Mouse (Mus musculus): ENCODE measurements around the gene Tuba1c. TPM values are rescaled to one million over a fixed set of nuclear protein-coding genes. Genes with fewer than 3 reads are reported as not detected.

Tuba1c gene
- polyA plus RNA-seq, 1 experiment from 2014 or later = 315 TPM

DNA sequence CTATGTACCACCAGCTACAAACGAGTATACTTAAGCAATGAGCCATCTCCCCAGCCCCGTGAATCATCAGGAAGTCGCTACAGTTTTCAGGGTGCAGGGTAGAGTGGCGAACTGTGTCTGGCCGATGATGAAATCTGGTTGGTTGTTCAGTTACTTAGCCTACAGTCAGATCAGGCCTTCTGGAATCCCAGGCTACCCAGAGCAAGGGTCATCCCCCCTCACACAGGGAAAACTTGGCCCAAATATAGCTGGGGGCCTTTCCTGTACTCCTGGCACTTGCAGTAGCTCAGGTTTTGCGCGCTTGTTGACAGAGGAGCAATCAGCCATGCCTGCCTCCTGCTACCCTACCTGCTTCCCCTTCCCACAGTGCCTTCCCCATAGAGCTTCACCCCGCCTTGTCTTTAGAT is 12.3 kb upstream of the Tuba1c start:
- Histone ChIP-seq H3K27ac (ENCODE audit: low read depth, low read length) (no peak overlapping the region), H3K27me3 (replicated peaks; ENCODE audit: control insufficient read depth, insufficient read depth, low read length) (no peaks in the 10 kb centered on the region), H3K9me3 (ENCODE audit: control insufficient read depth) (no peaks in the 10 kb centered on the region), H3K9ac (ENCODE audit: low read depth, low read length) (no peak overlapping the region), H3K4me1 (replicated peaks; ENCODE audit: control insufficient read depth, insufficient read depth, low read length) (no peaks in the 10 kb centered on the region), H3K4me3 (ENCODE audit: low read depth, low read length) (no peak overlapping the region), H3K36me3 (ENCODE audit: control insufficient read depth, insufficient read depth) (no peaks in the 10 kb centered on the region), H3K4me2 (replicated peaks; ENCODE audit: low read depth) (no peak overlapping the region)
- ATAC-seq = no peak
- WGBS = 62% methylated on average over 8 of the region's 8 CpGs
- no peak for TF ChIP-seq CTCF (IDR thresholded peaks at IDR 0.05; ENCODE audit: low read depth)

- H3K4me1 ChIP-seq (replicated peaks; ENCODE audit: control insufficient read depth, insufficient read depth, low read length) = no peaks in the 10 kb centered on the region
- TF ChIP-seq CTCF (IDR thresholded peaks at IDR 0.05; ENCODE audit: low read depth) = no peak
- no peaks in the 10 kb centered on the region for H3K9me3 ChIP-seq (ENCODE audit: control insufficient read depth)
- H3K4me2 ChIP-seq (replicated peaks; ENCODE audit: low read depth) = no peak overlapping the region
- H3K4me3 ChIP-seq (ENCODE audit: low read depth, low read length) = no peak overlapping the region
- H3K27me3 ChIP-seq (replicated peaks; ENCODE audit: control insufficient read depth, insufficient read depth, low read length) = no peaks in the 10 kb centered on the region
- no peaks in the 10 kb centered on the region for H3K36me3 ChIP-seq (ENCODE audit: control insufficient read depth, insufficient read depth)
- H3K9ac ChIP-seq (ENCODE audit: low read depth, low read length) = no peak overlapping the region
- no peak overlapping the region for H3K27ac ChIP-seq (ENCODE audit: low read depth, low read length)
- WGBS = 75% methylated on average over 9 of the region's 9 CpGs
- no peak for ATAC-seq
Observed at GRCm38 (mm10) chr15:99017986-99018385, 11.7 kb upstream of the Tuba1c start.

DNA sequence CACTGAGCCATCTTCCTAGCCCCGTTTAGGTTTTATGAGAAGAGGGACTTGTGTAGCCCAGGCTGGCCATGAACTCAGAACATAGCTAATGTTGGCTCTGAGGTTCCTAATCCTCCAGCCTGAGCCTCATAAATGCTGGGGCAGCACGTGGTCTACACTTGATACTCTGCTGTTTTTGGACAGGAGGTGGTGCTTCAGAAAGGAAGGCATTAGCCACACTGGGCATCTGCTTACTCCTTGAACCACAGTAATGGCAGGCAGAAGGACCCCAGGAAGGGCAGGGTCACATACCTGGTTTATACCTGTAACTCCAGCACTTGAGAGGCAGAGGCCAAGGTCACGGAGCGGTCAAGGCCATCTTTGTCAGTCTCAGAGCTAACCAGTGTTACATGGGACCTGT is 11.1 kb upstream of the Tuba1c start:
- Histone ChIP-seq H3K27me3 (replicated peaks; ENCODE audit: control insufficient read depth, insufficient read depth, low read length) (no peaks in the 10 kb centered on the region), H3K36me3 (ENCODE audit: control insufficient read depth, insufficient read depth) (no peaks in the 10 kb centered on the region), H3K4me3 (ENCODE audit: low read depth, low read length) (no peak overlapping the region), H3K27ac (ENCODE audit: low read depth, low read length) (no peak overlapping the region), H3K4me1 (replicated peaks; ENCODE audit: control insufficient read depth, insufficient read depth, low read length) (no peaks in the 10 kb centered on the region), H3K9ac (ENCODE audit: low read depth, low read length) (no peak overlapping the region), H3K9me3 (ENCODE audit: control insufficient read depth) (no peaks in the 10 kb centered on the region), H3K4me2 (replicated peaks; ENCODE audit: low read depth) (no peak overlapping the region; the same call in 1 of the 2 replicates)
- TF ChIP-seq CTCF (IDR thresholded peaks at IDR 0.05; ENCODE audit: low read depth) = no peak
- no peak for ATAC-seq
- whole genome bisulfite sequencing = 83% methylated on average over 4 of the region's 4 CpGs

DNA sequence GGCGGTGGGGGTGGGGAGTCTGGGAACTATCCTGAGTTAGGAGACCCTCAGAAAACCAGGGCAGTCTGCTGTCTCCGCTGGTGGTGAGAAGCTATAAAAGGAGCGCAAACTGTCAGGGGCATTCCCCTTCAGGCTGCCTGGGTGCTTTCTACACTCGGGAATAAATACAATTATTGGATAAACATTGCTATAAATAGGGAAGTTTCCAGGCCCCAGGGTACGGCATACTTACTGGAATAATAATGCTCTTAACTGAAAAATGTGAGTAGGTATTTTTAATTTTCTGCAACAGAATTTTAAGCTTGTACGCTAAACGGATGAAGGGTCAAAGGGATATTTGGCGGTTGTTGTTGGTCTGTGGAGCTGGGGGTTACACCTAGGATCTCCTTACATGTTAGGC is 10.3 kb upstream of the Tuba1c start:
- Histone ChIP-seq H3K36me3 (ENCODE audit: control insufficient read depth, insufficient read depth) (no peaks in the 10 kb centered on the region), H3K4me1 (replicated peaks; ENCODE audit: control insufficient read depth, insufficient read depth, low read length) (no peaks in the 10 kb centered on the region), H3K27ac (ENCODE audit: low read depth, low read length) (no peak overlapping the region), H3K27me3 (replicated peaks; ENCODE audit: control insufficient read depth, insufficient read depth, low read length) (no peaks in the 10 kb centered on the region), H3K4me2 (replicated peaks; ENCODE audit: low read depth) (no peak overlapping the region), H3K9ac (ENCODE audit: low read depth, low read length) (0 out of 2 replicates have a peak overlapping the region, but pooled peaks have one; percentile 0), H3K4me3 (ENCODE audit: low read depth, low read length) (no peak overlapping the region), H3K9me3 (ENCODE audit: control insufficient read depth) (no peaks in the 10 kb centered on the region)
- WGBS = 56% methylated on average over 8 of the region's 8 CpGs
- ATAC-seq = no peak
- no peak for TF ChIP-seq CTCF (IDR thresholded peaks at IDR 0.05; ENCODE audit: low read depth)

DNA sequence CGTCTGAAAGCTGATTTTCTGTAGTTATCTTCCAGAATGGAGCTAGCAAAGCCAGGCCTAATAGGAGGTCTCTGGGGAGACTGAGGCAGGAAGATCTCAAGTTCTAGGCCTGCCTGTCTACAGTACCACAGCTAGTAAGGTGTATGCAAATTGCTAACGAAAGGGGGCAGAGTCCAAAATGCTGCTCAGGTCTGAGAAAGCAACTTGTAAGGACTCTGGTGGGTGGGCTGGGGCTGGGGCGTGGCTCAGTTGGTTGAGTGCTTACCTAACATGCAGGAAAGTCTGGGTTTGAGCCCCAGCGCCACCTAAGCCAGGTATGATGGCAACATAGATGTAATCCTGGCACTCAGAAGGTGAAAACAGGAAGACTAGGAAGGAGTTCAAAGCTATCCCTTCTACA is 9.5 kb upstream of the Tuba1c start:
- Histone ChIP-seq H3K9ac (ENCODE audit: low read depth, low read length) (no peak overlapping the region), H3K4me2 (replicated peaks; ENCODE audit: low read depth) (no peak overlapping the region), H3K4me3 (ENCODE audit: low read depth, low read length) (no peak overlapping the region), H3K36me3 (ENCODE audit: control insufficient read depth, insufficient read depth) (no peaks in the 10 kb centered on the region), H3K4me1 (replicated peaks; ENCODE audit: control insufficient read depth, insufficient read depth, low read length) (no peaks in the 10 kb centered on the region), H3K9me3 (ENCODE audit: control insufficient read depth) (no peaks in the 10 kb centered on the region), H3K27me3 (replicated peaks; ENCODE audit: control insufficient read depth, insufficient read depth, low read length) (no peaks in the 10 kb centered on the region), H3K27ac (ENCODE audit: low read depth, low read length) (no peak overlapping the region)
- TF ChIP-seq CTCF (IDR thresholded peaks at IDR 0.05; ENCODE audit: low read depth) = no peak
- ATAC-seq = no peak
- WGBS = 94% methylated on average over 4 of the region's 4 CpGs

GRCm38 (mm10) chr15:99021255-99021654 is 8.4 kb upstream of the Tuba1c start:
- Histone ChIP-seq H3K36me3 (ENCODE audit: control insufficient read depth, insufficient read depth) (no peaks in the 10 kb centered on the region), H3K4me2 (replicated peaks; ENCODE audit: low read depth) (no peak overlapping the region), H3K4me1 (replicated peaks; ENCODE audit: control insufficient read depth, insufficient read depth, low read length) (no peaks in the 10 kb centered on the region), H3K9me3 (ENCODE audit: control insufficient read depth) (no peaks in the 10 kb centered on the region), H3K9ac (ENCODE audit: low read depth, low read length) (no peak overlapping the region), H3K27ac (ENCODE audit: low read depth, low read length) (no peak overlapping the region), H3K27me3 (replicated peaks; ENCODE audit: control insufficient read depth, insufficient read depth, low read length) (no peaks in the 10 kb centered on the region), H3K4me3 (ENCODE audit: low read depth, low read length) (no peak overlapping the region)
- no peak for ATAC-seq
- WGBS = 97% methylated on average over 7 of the region's 7 CpGs
- TF ChIP-seq CTCF (IDR thresholded peaks at IDR 0.05; ENCODE audit: low read depth) = no peak
